Mouse (Mus musculus) adrenal gland, adult 8-10 months (tissue): ENCODE measurements around the gene Dcbld1. TPM values are rescaled to one million over a fixed set of nuclear protein-coding genes. Genes with fewer than 3 reads are reported as not detected.
"Not testable (repeated sequence)": the region's sequence is repeated elsewhere in the genome, so short reads cannot be mapped to it uniquely, and the experiment has no call there.

ENCODE experiments used
- DNase-seq: peaks from one replicate; pipeline ENCODE4 v3.0.0; 2022
- total RNA-seq, 4 experiments: library from RNA; stranded (reverse); gene quantifications; 2 replicates each; pipeline ENCODE4 v1.2.4; 2022

Gene Dcbld1
- total RNA-seq, 4 experiments from 2014 or later: 2.5 to 3.8 (median 3.6) TPM

DNA sequence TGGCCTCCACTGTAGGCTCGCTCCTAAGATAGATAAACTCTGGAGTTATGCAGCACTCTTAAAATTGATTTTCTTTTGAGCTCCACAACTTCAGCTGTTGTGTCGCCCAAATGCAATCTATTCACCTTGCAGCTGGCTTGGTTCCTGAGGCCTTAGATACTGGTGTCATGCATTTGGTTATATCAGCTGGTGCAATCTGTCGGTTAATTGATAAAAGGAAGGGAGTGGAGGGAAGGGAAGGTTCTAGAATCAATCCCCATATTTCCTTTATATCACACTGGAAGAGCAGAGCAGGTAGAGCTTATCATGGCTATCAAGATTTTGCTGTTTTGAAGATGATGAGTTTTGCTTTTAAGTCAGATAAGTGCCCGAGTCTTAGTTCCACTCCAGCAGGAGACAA lies 26.8 kb downstream of the Dcbld1 start:
- DNase-seq: no peak

- no peak for DNase-seq
Observed at GRCm38 (mm10) chr10:52264162-52264561, 30.7 kb downstream of the Dcbld1 start.

DNA sequence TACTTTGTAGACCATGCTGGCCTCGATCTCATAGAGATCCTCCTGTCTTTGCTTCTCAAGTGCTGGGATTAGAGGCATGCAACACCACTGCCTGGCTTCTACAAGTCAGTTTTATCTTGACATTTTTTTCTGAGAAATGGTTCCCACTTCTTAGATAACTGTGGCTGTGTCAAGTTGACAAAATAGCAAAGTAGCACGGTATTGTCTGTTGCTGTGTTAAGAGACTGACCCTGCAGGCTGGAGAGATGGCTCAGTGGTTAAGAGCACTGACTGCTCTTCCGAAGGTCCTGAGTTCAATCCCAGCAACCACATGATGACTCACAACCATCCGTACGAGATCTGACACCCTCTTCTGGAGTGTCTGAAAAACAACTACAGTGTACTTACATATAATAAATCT lies 35.5 kb downstream of the Dcbld1 start:
- DNase-seq: no peak

DNA sequence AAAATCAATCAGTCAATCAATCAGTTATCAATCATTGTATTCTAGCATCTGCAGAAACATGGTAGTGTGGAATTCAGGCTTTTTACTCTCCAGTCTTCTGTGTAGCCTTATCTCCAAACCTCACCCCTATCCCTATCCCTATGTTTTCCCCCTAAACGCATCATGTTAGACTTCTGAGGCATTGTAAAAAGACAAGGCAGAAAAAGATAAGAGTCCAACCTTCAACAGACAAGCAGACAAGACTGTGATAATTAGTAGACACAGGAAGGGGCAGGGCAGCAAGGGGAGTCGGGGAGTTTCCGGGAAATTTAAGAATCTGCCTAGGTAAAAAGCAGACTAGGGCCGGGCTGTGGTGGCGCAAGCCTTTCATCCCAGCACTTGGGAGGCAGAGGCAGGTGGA lies 38.0 kb downstream of the Dcbld1 start:
- no peak for DNase-seq

GRCm38 (mm10) chr10:52273012-52273411 lies 39.6 kb downstream of the Dcbld1 start:
- peak; percentile 14 for DNase-seq

- DNase-seq: no peak
Observed at GRCm38 (mm10) chr10:52274001-52274909, 40.8 kb downstream of the Dcbld1 start.

- DNase-seq: no peak
Observed at GRCm38 (mm10) chr10:52274910-52275604, 41.6 kb downstream of the Dcbld1 start.

DNA sequence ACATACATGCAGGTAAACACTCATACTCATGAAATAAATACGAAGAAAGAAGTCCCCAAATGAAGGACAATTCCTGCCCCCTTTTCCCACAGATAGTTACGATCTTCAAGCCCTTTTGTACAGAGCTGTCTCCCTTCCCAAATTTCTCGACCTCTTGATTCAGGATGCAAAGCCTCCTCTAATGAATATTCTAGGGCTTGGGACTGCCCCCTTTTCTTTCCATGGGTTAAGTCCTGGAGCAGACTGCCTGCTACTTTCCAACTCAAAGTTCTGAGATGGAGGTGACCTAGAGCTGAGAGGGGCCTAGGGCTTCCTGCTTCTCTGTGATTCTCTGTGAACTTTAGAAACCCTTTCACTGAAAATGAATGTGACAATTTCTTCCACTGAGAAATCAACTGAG lies 43.2 kb downstream of the Dcbld1 start:
- DNase-seq: no peak

- not testable (repeated sequence) for DNase-seq
Observed at GRCm38 (mm10) chr10:52277564-52277963, 44.1 kb downstream of the Dcbld1 start.

GRCm38 (mm10) chr10:52278011-52278434 lies 44.6 kb downstream of the Dcbld1 start:
- DNase-seq: peak; percentile 23

DNA sequence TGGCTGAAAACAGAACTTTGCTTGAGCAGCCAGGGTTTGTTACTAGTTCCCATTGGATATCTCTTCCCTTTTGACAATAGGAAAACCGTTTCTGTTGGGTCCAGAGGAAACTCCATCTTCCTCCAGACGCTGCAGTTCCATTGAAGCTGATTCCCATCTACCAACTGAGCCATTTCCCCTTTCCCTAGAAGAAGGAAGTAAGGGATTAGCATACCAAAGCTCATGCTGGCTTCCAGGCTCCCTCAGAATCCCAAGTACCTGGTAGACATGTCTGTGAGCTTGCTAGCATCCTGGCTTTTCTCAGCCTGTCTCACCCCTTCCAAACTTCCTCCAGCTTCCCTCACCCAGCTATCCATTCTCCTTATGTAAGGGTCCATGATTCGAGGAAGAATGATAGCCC lies 45.4 kb downstream of the Dcbld1 start:
- DNase-seq: no peak

DNA sequence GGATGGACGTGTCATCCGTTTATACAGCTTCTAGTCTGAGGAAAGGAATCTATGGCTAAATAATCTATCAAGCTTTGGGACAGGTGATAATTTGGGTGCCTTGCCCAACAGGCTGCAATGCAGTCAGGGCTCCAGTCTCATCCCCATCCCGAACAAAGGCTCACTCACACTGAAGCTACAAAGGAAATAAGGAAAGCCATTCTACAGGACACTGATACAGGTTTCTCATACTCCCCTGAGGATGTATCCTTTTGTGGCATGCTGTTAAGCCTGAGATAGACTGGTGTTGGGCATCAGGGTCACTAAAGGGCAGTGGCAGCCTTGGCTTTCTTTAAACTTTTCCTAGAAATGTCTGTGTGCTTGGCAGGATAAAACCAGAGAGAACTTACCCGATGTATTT lies 46.5 kb downstream of the Dcbld1 start:
- DNase-seq: no peak

GRCm38 (mm10) chr10:52280623-52281022 lies 47.2 kb downstream of the Dcbld1 start:
- no peak for DNase-seq

GRCm38 (mm10) chr10:52281337-52281736 lies 47.9 kb downstream of the Dcbld1 start:
- DNase-seq: no peak

DNA sequence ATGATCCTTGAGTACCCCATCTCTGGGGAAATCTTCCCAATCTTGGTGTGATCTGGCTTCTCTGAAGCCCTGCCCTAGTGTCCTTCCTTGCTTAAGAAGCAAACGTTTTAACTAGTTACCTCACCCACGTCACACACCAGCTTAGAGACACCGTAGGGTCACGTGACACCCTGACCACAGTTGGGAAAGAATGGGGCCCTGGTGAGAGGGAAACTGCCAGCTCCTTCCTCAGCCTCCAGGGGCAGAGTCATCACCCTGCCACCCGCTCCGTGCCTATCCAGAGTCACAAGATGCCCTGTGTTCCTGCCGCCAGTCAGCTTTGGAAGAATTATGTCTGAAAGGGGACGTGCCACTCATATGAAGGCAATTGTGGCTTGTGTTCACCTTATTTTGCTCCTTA lies 51.2 kb downstream of the Dcbld1 start:
- DNase-seq: no peak

DNA sequence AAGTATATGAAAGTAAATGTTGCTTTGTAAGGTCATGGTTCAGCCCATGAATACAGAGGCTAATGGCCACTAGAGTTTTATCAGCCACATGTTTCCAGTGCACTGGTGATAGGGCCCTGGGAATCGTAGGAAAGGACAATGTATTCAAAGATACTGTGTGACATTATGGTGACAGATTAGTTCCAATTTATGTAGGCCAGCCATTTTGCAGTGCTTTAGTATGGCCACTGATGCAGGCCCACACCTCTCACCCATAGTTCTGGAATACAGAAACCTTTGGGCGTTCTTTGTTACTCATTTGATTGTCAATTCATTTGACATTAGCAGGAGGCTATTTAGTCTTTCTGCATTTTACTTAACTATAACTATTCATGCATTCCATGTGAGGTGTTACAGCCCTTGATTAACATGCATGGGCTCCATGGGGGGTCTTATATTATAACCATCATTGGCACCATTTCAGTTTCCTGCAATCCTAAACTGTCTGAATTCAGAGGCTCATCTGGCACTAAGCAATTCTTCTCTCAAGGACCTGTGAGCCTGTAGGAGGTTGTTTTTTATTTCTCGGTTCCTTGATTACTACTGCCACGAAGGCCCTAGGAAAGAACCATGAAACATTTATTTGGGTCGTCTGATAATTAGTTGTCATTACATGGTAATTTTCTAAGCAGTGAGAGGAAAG lies 54.6 kb downstream of the Dcbld1 start:
- DNase-seq: no peak

- no peak for DNase-seq
Observed at GRCm38 (mm10) chr10:52289261-52289660, 55.8 kb downstream of the Dcbld1 start.

DNA sequence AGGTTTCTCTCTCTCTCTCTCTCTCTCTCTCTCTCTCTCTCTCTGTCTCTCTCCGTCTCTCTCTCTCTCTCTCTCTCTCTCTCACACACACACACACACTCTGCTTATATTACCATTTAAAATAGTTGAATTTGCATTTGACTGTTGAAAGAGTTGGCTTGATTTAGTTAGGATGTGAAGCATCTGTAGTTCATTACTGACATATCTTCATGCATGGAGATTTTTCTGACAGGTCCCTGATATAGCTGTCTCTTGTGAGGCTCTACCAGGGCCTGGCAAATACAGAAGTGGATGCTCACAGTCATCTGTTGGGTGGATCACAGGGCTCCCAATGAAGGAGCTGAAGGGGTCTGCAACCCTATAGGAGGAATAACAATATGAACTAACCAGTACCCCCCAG lies 59.0 kb downstream of the Dcbld1 start:
- not testable (repeated sequence) for DNase-seq

DNA sequence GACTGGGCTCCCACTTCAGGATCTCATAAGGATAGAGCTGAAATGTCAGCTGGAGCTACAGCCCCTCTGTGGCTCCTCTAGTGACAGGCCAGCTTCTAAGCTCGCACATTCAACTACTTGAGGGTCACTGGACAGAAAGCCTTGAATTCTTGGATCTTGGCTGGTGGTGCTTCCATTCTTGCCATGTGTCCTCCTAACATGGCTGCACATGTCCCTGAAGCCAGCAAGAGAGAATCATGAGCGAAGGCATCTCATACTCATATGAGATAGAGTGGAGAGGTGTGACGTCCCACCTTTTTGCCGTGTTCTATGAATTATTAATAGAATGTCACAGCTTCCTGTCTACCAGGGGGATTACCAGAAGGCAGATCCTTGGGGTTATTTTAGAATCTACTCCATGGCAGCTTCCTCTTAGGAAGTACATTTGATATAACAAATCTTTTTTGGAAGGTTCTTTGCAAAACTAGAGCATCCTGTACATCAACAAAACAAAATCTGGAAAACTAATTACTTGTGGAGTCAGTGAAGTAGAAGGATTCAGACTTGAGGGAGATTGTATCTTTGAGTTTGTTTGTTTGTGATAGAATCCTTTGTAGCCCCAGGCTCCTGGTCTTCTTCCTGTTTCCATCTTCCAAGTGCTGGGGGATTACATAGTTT lies 60.6 kb downstream of the Dcbld1 start:
- no peak for DNase-seq

DNA sequence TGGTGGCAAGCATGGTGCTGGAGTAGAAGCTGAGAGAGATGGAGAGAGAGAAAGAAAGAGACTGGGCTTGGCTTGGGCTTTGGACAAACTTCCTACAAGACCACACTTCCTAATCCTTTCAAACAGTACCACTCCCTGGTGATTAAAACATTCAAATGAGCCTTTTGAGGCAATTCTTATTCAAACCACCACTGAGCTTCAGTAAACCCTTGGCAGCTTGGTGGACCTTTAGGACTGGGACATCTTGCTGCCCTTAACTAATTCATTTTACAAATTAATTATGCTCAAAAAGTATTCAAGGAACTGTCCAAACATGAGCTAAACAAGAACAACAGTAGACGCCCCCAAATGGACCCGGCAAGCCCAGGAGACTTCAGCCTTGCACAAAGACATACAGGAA lies 62.5 kb downstream of the Dcbld1 start:
- DNase-seq: no peak

DNA sequence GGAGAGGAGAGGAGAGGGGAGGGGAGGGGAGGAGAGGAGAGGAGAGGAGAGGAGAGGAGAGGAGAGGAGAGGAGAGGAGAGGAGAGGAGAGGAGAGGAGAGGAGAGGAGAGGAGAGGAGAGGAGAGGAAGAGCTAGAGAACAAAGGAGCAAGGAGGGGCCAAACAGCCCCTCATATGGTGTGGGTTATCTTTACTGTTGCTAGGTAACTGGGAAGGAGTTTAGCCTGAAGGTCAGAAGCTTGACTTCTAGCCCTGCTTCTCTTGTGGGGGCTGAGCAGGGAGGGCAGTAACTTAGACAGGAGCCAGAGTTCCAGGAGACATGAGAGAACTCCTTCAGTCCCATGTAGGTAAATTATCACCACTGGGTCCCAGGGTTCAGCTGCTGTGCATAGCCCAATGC lies 65.1 kb downstream of the Dcbld1 start:
- not testable (repeated sequence) for DNase-seq

DNA sequence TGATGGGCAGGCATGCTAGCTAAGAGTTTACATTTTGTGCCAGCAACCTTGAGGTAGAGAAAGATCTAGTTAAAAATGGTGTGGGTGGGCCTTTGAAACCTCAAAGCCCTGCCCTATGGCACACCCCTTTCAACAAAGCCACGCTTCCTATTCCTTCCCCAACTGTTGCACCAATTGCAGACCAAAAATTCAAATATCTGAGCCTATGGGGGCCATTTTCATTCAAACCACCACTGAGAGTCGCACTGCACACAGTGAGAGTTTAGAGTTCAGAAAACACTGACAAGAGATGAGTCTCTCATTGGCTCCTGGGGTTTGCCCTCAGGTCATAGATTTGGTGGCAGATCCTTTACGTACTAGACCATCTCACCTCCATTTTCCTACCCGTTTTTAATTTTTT lies 68.3 kb downstream of the Dcbld1 start:
- DNase-seq: no peak

- DNase-seq: no peak
Observed at GRCm38 (mm10) chr10:52302271-52302670, 68.9 kb downstream of the Dcbld1 start.
